Mouse (Mus musculus): ENCODE data around the gene Hapln2. TPM values are rescaled to one million over a fixed set of nuclear protein-coding genes. Genes with fewer than 3 reads are reported as not detected.

Hapln2 gene
- total and polyA plus RNA-seq, 3 experiments, result not detected

GRCm38 (mm10) chr3:88042661-88043421 lies 15.5 kb upstream of the Hapln2 start, which contains the start of gene Gpatch4 (continued):
- TF ChIP-seq KAT2A (conservative IDR thresholded peaks at IDR 0.05; ENCODE audit: low read depth, low read length) (peak; percentile 78), TAL1 (IDR thresholded peaks at IDR 0.05; ENCODE audit: low read length) (no peak), ELF1 (IDR thresholded peaks at IDR 0.05; ENCODE audit: low read depth, low read length) (peak; percentile 96)

GRCm38 (mm10) chr3:88035561-88036293 lies 8.3 kb upstream of the Hapln2 start:
- DNase-seq (ENCODE audit: low read depth, low spot score), result no peak
- no peak overlapping the region for H3K9ac ChIP-seq (ENCODE audit: control insufficient read depth, low read depth, low read length, poor library complexity, severe bottlenecking)
- 0 out of 4 replicates have a peak, but pooled peaks cover 0 to 5% of the 10 kb centered on the region in 2 experiments for H3K4me1 ChIP-seq (ENCODE audit: control insufficient read depth in 1 of 2, insufficient read depth in 2 of 2, low read length in 2 of 2)
- H3K36me3 ChIP-seq (ENCODE audit: control insufficient read depth in 1 of 2, insufficient read depth in 2 of 2, low read length in 2 of 2), result peaks cover 0 to 2% of the 10 kb centered on the region in 2 experiments; a peak in 2 of 4 replicates
- peaks cover 5 to 8% of the 10 kb centered on the region in 2 experiments for H3K27me3 ChIP-seq (ENCODE audit: control insufficient read depth in 1 of 2, insufficient read depth in 2 of 2, low read length in 2 of 2)
- H3K4me3 ChIP-seq (ENCODE audit: control insufficient read depth in 1 of 2, insufficient read depth in 1 of 2, low read depth in 2 of 2, low read length in 2 of 2), result no peak overlapping the region
- H3K9me3 ChIP-seq (replicated peaks; ENCODE audit: insufficient read depth, low read length), result no peaks in the 10 kb centered on the region
- TF ChIP-seq ELF1 (IDR thresholded peaks at IDR 0.05; ENCODE audit: low read depth, low read length), result no peak
- TF ChIP-seq KAT2A (conservative IDR thresholded peaks at IDR 0.05; ENCODE audit: low read depth, low read length), result no peak
- TF ChIP-seq USF1 (IDR thresholded peaks at IDR 0.05; ENCODE audit: low read depth, low read length), result no peak
- TF ChIP-seq NRF1 (IDR thresholded peaks at IDR 0.05; ENCODE audit: insufficient read depth, low read depth, low read length, poor library complexity, severe bottlenecking), result no peak
- TF ChIP-seq MXI1 (IDR thresholded peaks at IDR 0.05; ENCODE audit: low read depth, low read length), result no peak
- TF ChIP-seq SIN3A (IDR thresholded peaks at IDR 0.05; ENCODE audit: low read length), result no peak
- TF ChIP-seq UBTF (IDR thresholded peaks at IDR 0.05; ENCODE audit: borderline replicate concordance, insufficient read depth, low read depth, low read length), result no peak
- no peak for TF ChIP-seq CTCF (IDR thresholded peaks at IDR 0.05 in 2 of 3, conservative IDR thresholded peaks at IDR 0.05 in 1 of 3; ENCODE audit: control insufficient read depth in 1 of 3, insufficient read depth in 1 of 3, low read depth in 2 of 3, low read length in 3 of 3, poor library complexity in 1 of 3, severe bottlenecking in 1 of 3)
- no peak for TF ChIP-seq MAX (IDR thresholded peaks at IDR 0.05; ENCODE audit: low read length)
- TF ChIP-seq BHLHE40 (IDR thresholded peaks at IDR 0.05; ENCODE audit: borderline replicate concordance, low read depth, low read length), result no peak
- no peak for TF ChIP-seq CHD1 (IDR thresholded peaks at IDR 0.05; ENCODE audit: low read depth, low read length)
- TF ChIP-seq POLR2A (IDR thresholded peaks at IDR 0.05; ENCODE audit: control insufficient read depth in 1 of 2, insufficient read depth in 1 of 2, low read depth in 1 of 2, low read length in 2 of 2, poor library complexity in 1 of 2), result no peak
- no peak for TF ChIP-seq ZMIZ1 (IDR thresholded peaks at IDR 0.05; ENCODE audit: low read depth, low read length)
- no peak for TF ChIP-seq MEF2A (IDR thresholded peaks at IDR 0.05; ENCODE audit: extremely low read depth, insufficient replicate concordance, low read depth, low read length, poor library complexity, severe bottlenecking)
- TF ChIP-seq GABPA (IDR thresholded peaks at IDR 0.05; ENCODE audit: low read depth, low read length), result no peak
- TF ChIP-seq ETS1 (IDR thresholded peaks at IDR 0.05; ENCODE audit: low read depth, low read length), result no peak
- TF ChIP-seq RCOR1 (IDR thresholded peaks at IDR 0.05; ENCODE audit: low read depth, low read length), result no peak
- TF ChIP-seq TBP (IDR thresholded peaks at IDR 0.05; ENCODE audit: low read depth, low read length), result no peak
- no peaks in the 10 kb centered on the region for H3K79me2 ChIP-seq (ENCODE audit: control insufficient read depth, insufficient read depth, low read length, poor library complexity)
- no peak overlapping the region for H3K27ac ChIP-seq (ENCODE audit: control insufficient read depth, low read depth, low read length)
